ENCODE assay signal across 23 mouse cellular contexts in the genomic region with DNA sequence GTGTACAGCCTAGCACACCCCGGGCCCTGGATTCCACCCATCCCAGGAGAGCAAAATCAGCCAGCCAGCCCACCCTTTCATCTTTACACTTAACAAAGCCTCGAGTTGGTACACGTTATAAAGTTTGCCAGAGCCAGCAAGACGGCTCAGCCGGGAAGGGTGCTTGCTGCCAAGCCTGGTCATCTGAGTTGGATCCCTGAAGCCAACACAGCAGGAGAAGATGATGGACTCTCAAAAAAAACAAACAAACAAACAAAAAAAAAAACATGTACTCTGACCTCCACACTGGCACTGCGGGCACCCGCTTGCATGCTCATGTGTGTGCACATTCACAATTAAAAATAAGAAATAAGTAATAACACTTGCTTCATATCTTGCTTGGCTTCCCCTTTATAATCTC. TPM values are rescaled to one million over a fixed set of nuclear protein-coding genes. Genes with fewer than 3 reads are reported as not detected.
DNase-seq lines count a peak whose midpoint lies in the region; ATAC-seq and TF ChIP-seq lines count a peak whose summit lies in the region.
"Had no signal": no experiment of that assay in that cellular context is flagged by ENCODE, and none has a peak within 500 bp of the region (broad histone marks: within the 10 kb centered on the region; RNA-seq: fewer than 3 reads in every experiment).

No protein-coding gene starts in this region.

- H3K27me3 ChIP-seq in liver, embryonic 15.5 days: no peaks in the 10 kb centered on the region
- H3K27me3 ChIP-seq in liver, embryonic 12.5 days (replicated peaks): peaks cover 7% of the 10 kb centered on the region; the same call in 1 of the 2 replicates
- H3K27me3 ChIP-seq in small intestine, adult 2 months (ENCODE audit: control insufficient read depth, insufficient read depth, low read length): no peaks in the 10 kb centered on the region
- H3K27me3 ChIP-seq: embryonic facial prominence, embryonic 12.5 days; heart, embryonic 15.5 days had no signal

- H3K4me1 ChIP-seq in liver, embryonic 15.5 days (replicated peaks): peaks cover 21% of the 10 kb centered on the region
- H3K4me1 ChIP-seq in liver, embryonic 12.5 days: peaks cover 15% of the 10 kb centered on the region
- peaks cover 28% of the 10 kb centered on the region for H3K4me1 ChIP-seq in small intestine, adult 2 months (ENCODE audit: control insufficient read depth, insufficient read depth, insufficient read length, low read length)
- H3K4me1 ChIP-seq: embryonic facial prominence, embryonic 12.5 days had no signal

- H3K9ac ChIP-seq in liver, embryonic 15.5 days: no peak overlapping the region
- no peak overlapping the region for H3K9ac ChIP-seq in liver, embryonic 12.5 days
- H3K9ac ChIP-seq: embryonic facial prominence, embryonic 12.5 days; forebrain, embryonic 12.5 days; heart, embryonic 15.5 days had no signal

- H3K27ac ChIP-seq in liver, embryonic 15.5 days (replicated peaks): peak overlapping the region; percentile 72; the same call in 1 of the 2 replicates
- no peak overlapping the region for H3K27ac ChIP-seq in liver, embryonic 12.5 days
- H3K27ac ChIP-seq in small intestine, adult 2 months (ENCODE audit: insufficient read depth, low read depth, low read length): peak overlapping the region; percentile 93; the same call in 1 of the 2 replicates
- H3K27ac ChIP-seq: embryonic facial prominence, embryonic 12.5 days; forebrain, embryonic 12.5 days; heart, embryonic 10.5 days; hindbrain, embryonic 10.5 days had no signal

- ATAC-seq in liver, embryonic 15.5 days (ENCODE audit: insufficient read depth): no peak
- ATAC-seq in liver, embryonic 12.5 days: no peak
- ATAC-seq: CD4-positive, CD25-positive, alpha-beta regulatory T cell, adult 4 months; forebrain, embryonic 16.5 days had no signal

- no peak overlapping the region for H3K4me3 ChIP-seq in liver, embryonic 15.5 days (replicated peaks)
- no peak overlapping the region for H3K4me3 ChIP-seq in liver, embryonic 12.5 days
- no peak overlapping the region for H3K4me3 ChIP-seq in small intestine, adult 2 months (ENCODE audit: low read depth, low read length)
- H3K4me3 ChIP-seq: embryonic facial prominence, embryonic 12.5 days; forebrain, embryonic 12.5 days; heart, embryonic 10.5 days; heart, embryonic 15.5 days; hindbrain, embryonic 10.5 days had no signal

- TF ChIP-seq POLR2A in small intestine, adult 2 months (IDR thresholded peaks at IDR 0.05; ENCODE audit: low read depth, low read length): no peak

- no peak for TF ChIP-seq CTCF in small intestine, adult 2 months (IDR thresholded peaks at IDR 0.05; ENCODE audit: extremely low read depth, insufficient read length, insufficient replicate concordance, low read depth, low read length)

- H3K36me3 ChIP-seq in liver, embryonic 15.5 days (replicated peaks): no peaks in the 10 kb centered on the region
- no peaks in the 10 kb centered on the region for H3K36me3 ChIP-seq in liver, embryonic 12.5 days
- H3K36me3 ChIP-seq in small intestine, adult 2 months (ENCODE audit: control insufficient read depth, insufficient read depth, low read length): peaks cover 22% of the 10 kb centered on the region
- H3K36me3 ChIP-seq: embryonic facial prominence, embryonic 12.5 days; forebrain, embryonic 12.5 days; G1E; heart, embryonic 10.5 days; heart, embryonic 15.5 days; hindbrain, embryonic 10.5 days had no signal

- 62% methylated on average over 7 of the region's 7 CpGs for WGBS in liver, embryonic 15.5 days (ENCODE audit: insufficient replicate concordance)
- 67% methylated on average over 7 of the region's 7 CpGs for WGBS in liver, embryonic 12.5 days (ENCODE audit: insufficient replicate concordance)
- WGBS in small intestine, adult 2 months: 71% methylated on average over 7 of the region's 7 CpGs

- peak; percentile 34 to 47 for DNase-seq in cerebellum, postnatal 10 days
- no peak for DNase-seq in cerebellum, adult 18-20 months
- DNase-seq in kidney, adult 9 months: peak; percentile 55
- DNase-seq in kidney, postnatal 4 days: no peak
- DNase-seq in lung, adult 18-20 months: no peak
- DNase-seq: adrenal gland, adult 8-10 months; adrenal gland, postnatal 36 days; B cell, adult 2 months; cerebellum, adult 8-10 months; gastrocnemius, postnatal 10 days; heart, adult 18-20 months; heart, postnatal 14 days had no signal

- no peaks in the 10 kb centered on the region for H3K9me3 ChIP-seq in liver, embryonic 15.5 days (replicated peaks)
- no peaks in the 10 kb centered on the region for H3K9me3 ChIP-seq in liver, embryonic 12.5 days (replicated peaks)
- H3K9me3 ChIP-seq: embryonic facial prominence, embryonic 12.5 days; forebrain, embryonic 12.5 days; G1E; heart, embryonic 10.5 days; heart, embryonic 15.5 days; hindbrain, embryonic 10.5 days had no signal

- H3K4me2 ChIP-seq in liver, embryonic 15.5 days: no peak overlapping the region
- no peak overlapping the region for H3K4me2 ChIP-seq in liver, embryonic 12.5 days
- H3K4me2 ChIP-seq: embryonic facial prominence, embryonic 12.5 days; forebrain, embryonic 12.5 days; heart, embryonic 15.5 days had no signal

RNA-seq across cellular contexts. Expression of gene Pink1, which starts 15.9 kb away (rescaled TPM):
- polyA plus RNA-seq in liver, embryonic 15.5 days (2015; fragmentation: Nextera tagmentation; extraction: Ambion mirVana): 35.7 and 38.3 TPM in 2 replicates
- polyA plus RNA-seq in liver, embryonic 12.5 days (2016; fragmentation: Nextera tagmentation; extraction: Ambion mirVana): 28.8 and 30.2 TPM in 2 replicates
- polyA plus RNA-seq in small intestine, adult 2 months (2012; rRNA removed): 54.9 and 134 TPM in 2 replicates

RNA-seq across cellular contexts. Expression of gene Cda, which starts 25.7 kb away (rescaled TPM):
- polyA plus RNA-seq in liver, embryonic 15.5 days (2015; fragmentation: Nextera tagmentation; extraction: Ambion mirVana): 5.5 and 5.7 TPM in 2 replicates
- 5.1 and 5.8 TPM in 2 replicates for polyA plus RNA-seq in liver, embryonic 12.5 days (2016; fragmentation: Nextera tagmentation; extraction: Ambion mirVana)
- polyA plus RNA-seq in small intestine, adult 2 months (2012; rRNA removed): 218 and 419 TPM in 2 replicates
- polyA plus RNA-seq: CD4-positive, CD25-positive, alpha-beta regulatory T cell, adult 4 months; G1E had no signal

RNA-seq across cellular contexts. Expression of gene Ddost, which starts 37.5 kb away (rescaled TPM):
- polyA plus RNA-seq in liver, embryonic 15.5 days (2015; fragmentation: Nextera tagmentation; extraction: Ambion mirVana): 173 and 194 TPM in 2 replicates
- polyA plus RNA-seq in liver, embryonic 12.5 days (2016; fragmentation: Nextera tagmentation; extraction: Ambion mirVana): 206 and 212 TPM in 2 replicates
- 150 and 244 TPM in 2 replicates for polyA plus RNA-seq in small intestine, adult 2 months (2012; rRNA removed)

RNA-seq across cellular contexts. Expression of gene Fam43b, which starts 54.3 kb away (rescaled TPM):
- polyA plus RNA-seq in liver, embryonic 15.5 days (2015; fragmentation: Nextera tagmentation; extraction: Ambion mirVana): not detected in 2 replicates
- not detected in 2 replicates for polyA plus RNA-seq in liver, embryonic 12.5 days (2016; fragmentation: Nextera tagmentation; extraction: Ambion mirVana)
- 0.08 TPM in 1 of 2 replicates, not detected in the other for polyA plus RNA-seq in small intestine, adult 2 months (2012; rRNA removed)
- polyA plus RNA-seq: CD4-positive, CD25-positive, alpha-beta regulatory T cell, adult 4 months; G1E; heart, embryonic 15.5 days; hindbrain, embryonic 10.5 days had no signal

Comparison
In these comparisons a context has a peak if more than half of its experiments do, and no peak if none do; other contexts are left out.
1. DNase-seq: peak in cerebellum, postnatal 10 days (2 of 2) and kidney, adult 9 months (single experiment); none in cerebellum, adult 18-20 months (0 of 2), kidney, postnatal 4 days (0 of 2) and lung, adult 18-20 months (0 of 2).
2. RNA of gene Cda, which starts 25.7 kb away (polyA plus RNA-seq): 218 to 419 TPM in small intestine, adult 2 months; 5.1 to 5.8 TPM in liver, embryonic 12.5 days and 5.5 to 5.7 TPM in liver, embryonic 15.5 days; every median in the first group is over 10 times any median in the second.